Mouse (Mus musculus): ENCODE measurements around the gene Gfpt1. TPM values are rescaled to one million over a fixed set of nuclear protein-coding genes. Genes with fewer than 3 reads are reported as not detected.
"Not testable (repeated sequence)": the region's sequence is repeated elsewhere in the genome, so short reads cannot be mapped to it uniquely, and the experiment has no call there.

Gene Gfpt1
- polyA plus RNA-seq, 1 experiment, result 11.5 TPM

- no peak overlapping the region for H3K4me3 ChIP-seq (replicated peaks; ENCODE audit: control insufficient read depth, low read depth, low read length)
- 57% methylated on average over 4 of the region's 4 CpGs for WGBS
- TF ChIP-seq POLR2A (IDR thresholded peaks at IDR 0.05; ENCODE audit: borderline replicate concordance, control insufficient read depth, low read depth, low read length) (no peak), CTCF (IDR thresholded peaks at IDR 0.05; ENCODE audit: control insufficient read depth, insufficient read depth, low read length) (no peak)
- no peak overlapping the region for H3K27ac ChIP-seq (ENCODE audit: control insufficient read depth, insufficient read depth, low read depth, low read length, poor library complexity)
- no peaks in the 10 kb centered on the region; the same call in 1 of the 2 replicates for H3K4me1 ChIP-seq (ENCODE audit: control insufficient read depth, insufficient read depth, low read length)
Measured at GRCm38 (mm10) chr6:87072759-87073158, 30.1 kb downstream of the Gfpt1 start.

GRCm38 (mm10) chr6:87075092-87075685 lies 32.5 kb downstream of the Gfpt1 start:
- Histone ChIP-seq H3K4me1 (ENCODE audit: control insufficient read depth, insufficient read depth, low read length) (no peaks in the 10 kb centered on the region; the same call in 1 of the 2 replicates), H3K27ac (ENCODE audit: control insufficient read depth, insufficient read depth, low read depth, low read length, poor library complexity) (peak overlapping the region; percentile 36), H3K4me3 (replicated peaks; ENCODE audit: control insufficient read depth, low read depth, low read length) (no peak overlapping the region)
- TF ChIP-seq POLR2A (IDR thresholded peaks at IDR 0.05; ENCODE audit: borderline replicate concordance, control insufficient read depth, low read depth, low read length) (no peak), CTCF (IDR thresholded peaks at IDR 0.05; ENCODE audit: control insufficient read depth, insufficient read depth, low read length) (no peak)
- WGBS, result 22% methylated on average over 3 of the region's 3 CpGs

- Histone ChIP-seq H3K4me1 (ENCODE audit: control insufficient read depth, insufficient read depth, low read length) (no peaks in the 10 kb centered on the region; the same call in 1 of the 2 replicates), H3K27ac (ENCODE audit: control insufficient read depth, insufficient read depth, low read depth, low read length, poor library complexity) (no peak overlapping the region), H3K4me3 (replicated peaks; ENCODE audit: control insufficient read depth, low read depth, low read length) (no peak overlapping the region)
- WGBS, result 79% methylated on average over 4 of the region's 4 CpGs
- no peak for TF ChIP-seq CTCF (IDR thresholded peaks at IDR 0.05; ENCODE audit: control insufficient read depth, insufficient read depth, low read length)
- no peak for TF ChIP-seq POLR2A (IDR thresholded peaks at IDR 0.05; ENCODE audit: borderline replicate concordance, control insufficient read depth, low read depth, low read length)
Measured at GRCm38 (mm10) chr6:87079457-87079856, 36.8 kb downstream of the Gfpt1 start.

- TF ChIP-seq CTCF (IDR thresholded peaks at IDR 0.05; ENCODE audit: control insufficient read depth, insufficient read depth, low read length) (no peak), POLR2A (IDR thresholded peaks at IDR 0.05; ENCODE audit: borderline replicate concordance, control insufficient read depth, low read depth, low read length) (no peak)
- Histone ChIP-seq H3K27ac (ENCODE audit: control insufficient read depth, insufficient read depth, low read depth, low read length, poor library complexity) (no peak overlapping the region), H3K4me3 (replicated peaks; ENCODE audit: control insufficient read depth, low read depth, low read length) (no peak overlapping the region), H3K4me1 (ENCODE audit: control insufficient read depth, insufficient read depth, low read length) (no peaks in the 10 kb centered on the region)
- WGBS, result 20% methylated on average over 6 of the region's 6 CpGs
Measured at GRCm38 (mm10) chr6:87085026-87085425, 42.4 kb downstream of the Gfpt1 start.

DNA sequence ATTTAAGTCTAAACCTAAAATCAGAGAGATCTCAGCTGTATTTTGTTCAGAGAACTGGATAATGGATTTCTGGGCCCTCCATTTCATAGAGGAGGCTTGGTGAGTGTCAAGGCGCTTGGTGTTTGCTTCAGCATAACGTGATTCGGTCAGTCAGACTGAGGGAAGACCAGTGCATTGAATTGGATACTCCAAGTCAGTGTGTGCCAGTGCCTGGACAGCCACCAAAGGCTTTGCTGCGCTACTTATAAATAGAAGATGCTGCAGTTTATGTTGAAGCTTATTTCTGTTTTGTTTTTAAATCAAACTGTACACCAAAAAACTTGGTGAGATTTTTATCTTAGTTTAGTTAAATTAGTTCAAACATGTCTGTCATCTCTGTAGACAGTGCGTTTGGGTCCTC lies 45.7 kb downstream of the Gfpt1 start:
- TF ChIP-seq POLR2A (IDR thresholded peaks at IDR 0.05; ENCODE audit: borderline replicate concordance, control insufficient read depth, low read depth, low read length), result no peak
- no peak for TF ChIP-seq CTCF (IDR thresholded peaks at IDR 0.05; ENCODE audit: control insufficient read depth, insufficient read depth, low read length)
- H3K4me3 ChIP-seq (replicated peaks; ENCODE audit: control insufficient read depth, low read depth, low read length), result no peak overlapping the region
- H3K4me1 ChIP-seq (ENCODE audit: control insufficient read depth, insufficient read depth, low read length), result no peaks in the 10 kb centered on the region; the same call in 1 of the 2 replicates
- no peak overlapping the region for H3K27ac ChIP-seq (ENCODE audit: control insufficient read depth, insufficient read depth, low read depth, low read length, poor library complexity)
- WGBS, result 86% methylated on average over 5 of the region's 5 CpGs

- no peak overlapping the region for H3K4me3 ChIP-seq (replicated peaks; ENCODE audit: control insufficient read depth, low read depth, low read length)
- H3K4me1 ChIP-seq (ENCODE audit: control insufficient read depth, insufficient read depth, low read length), result no peaks in the 10 kb centered on the region; the same call in none of the 2 replicates
- 84% methylated on average over 3 of the region's 3 CpGs for WGBS
- no peak overlapping the region for H3K27ac ChIP-seq (ENCODE audit: control insufficient read depth, insufficient read depth, low read depth, low read length, poor library complexity)
- TF ChIP-seq CTCF (IDR thresholded peaks at IDR 0.05; ENCODE audit: control insufficient read depth, insufficient read depth, low read length) (no peak), POLR2A (IDR thresholded peaks at IDR 0.05; ENCODE audit: borderline replicate concordance, control insufficient read depth, low read depth, low read length) (no peak)
Measured at GRCm38 (mm10) chr6:87090877-87091276, 48.2 kb downstream of the Gfpt1 start.

DNA sequence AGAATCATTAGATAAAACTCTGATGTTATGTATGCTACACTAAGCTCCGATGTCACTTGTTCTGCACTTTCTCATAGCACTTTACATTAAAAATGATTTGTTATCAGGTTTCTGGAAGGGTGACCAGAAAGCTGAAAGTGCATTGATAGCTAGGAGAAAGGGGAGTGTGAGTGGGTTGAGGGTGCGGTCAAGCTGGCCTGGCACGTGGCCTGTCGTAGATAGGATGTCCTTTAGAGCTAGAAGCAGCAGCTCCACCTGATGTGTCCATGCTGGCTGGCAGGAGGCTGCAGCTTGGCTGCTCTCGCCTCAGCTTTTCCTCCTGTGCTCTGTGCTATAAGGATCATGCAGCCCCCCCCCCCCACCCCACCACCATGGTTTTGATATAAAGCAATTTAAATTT lies 49.8 kb downstream of the Gfpt1 start:
- no peak overlapping the region for H3K27ac ChIP-seq (ENCODE audit: control insufficient read depth, insufficient read depth, low read depth, low read length, poor library complexity)
- no peak overlapping the region for H3K4me3 ChIP-seq (replicated peaks; ENCODE audit: control insufficient read depth, low read depth, low read length)
- TF ChIP-seq CTCF (IDR thresholded peaks at IDR 0.05; ENCODE audit: control insufficient read depth, insufficient read depth, low read length) (no peak), POLR2A (IDR thresholded peaks at IDR 0.05; ENCODE audit: borderline replicate concordance, control insufficient read depth, low read depth, low read length) (no peak)
- WGBS, result 70% methylated on average over 5 of the region's 5 CpGs
- H3K4me1 ChIP-seq (ENCODE audit: control insufficient read depth, insufficient read depth, low read length), result no peaks in the 10 kb centered on the region; the same call in none of the 2 replicates

DNA sequence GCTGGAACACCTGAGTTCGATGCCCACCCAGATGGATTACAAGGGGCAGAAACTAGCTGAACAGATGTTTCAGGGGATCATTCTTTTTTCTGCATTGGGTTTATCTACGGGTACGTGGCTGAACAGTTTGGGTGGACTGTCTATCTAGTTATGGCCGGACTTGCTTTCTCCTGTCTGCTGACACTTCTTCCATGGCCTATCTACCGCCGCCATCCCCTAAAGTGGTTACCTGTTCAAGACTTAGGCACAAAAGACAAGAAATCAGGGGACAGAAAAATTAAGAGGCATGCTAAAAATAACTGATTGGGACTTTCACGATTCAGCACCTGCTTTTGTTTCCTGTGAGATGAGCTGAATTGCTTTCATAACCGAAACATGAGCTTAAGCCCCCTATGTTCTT lies 51.0 kb downstream of the Gfpt1 start:
- not testable (repeated sequence) for H3K4me1 ChIP-seq (ENCODE audit: control insufficient read depth, insufficient read depth, low read length); H3K4me3 ChIP-seq (replicated peaks; ENCODE audit: control insufficient read depth, low read depth, low read length); H3K27ac ChIP-seq (ENCODE audit: control insufficient read depth, insufficient read depth, low read depth, low read length, poor library complexity)
- WGBS, result 78% methylated on average over 8 of the region's 8 CpGs

DNA sequence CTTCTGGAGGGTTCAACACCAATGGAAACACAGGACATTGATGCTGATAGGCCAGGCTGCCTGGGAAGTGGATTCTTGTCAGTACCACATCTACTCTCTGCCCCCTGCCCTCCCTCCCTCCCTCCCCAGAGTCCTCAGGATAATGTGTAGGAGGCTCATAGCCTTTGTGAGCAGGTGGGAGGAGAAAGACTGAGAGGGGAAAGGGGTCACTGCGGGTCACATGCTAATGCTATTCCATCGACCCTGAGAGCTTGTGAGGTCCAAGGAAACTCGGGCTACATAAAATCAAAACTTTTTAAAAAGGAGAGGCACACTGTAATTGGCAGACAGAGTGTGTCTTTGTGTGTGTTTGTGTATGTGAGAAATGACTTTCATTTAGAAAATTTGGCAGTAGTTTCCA lies 56.6 kb downstream of the Gfpt1 start:
- Histone ChIP-seq H3K4me3 (replicated peaks; ENCODE audit: control insufficient read depth, low read depth, low read length) (no peak overlapping the region), H3K27ac (ENCODE audit: control insufficient read depth, insufficient read depth, low read depth, low read length, poor library complexity) (no peak overlapping the region), H3K4me1 (ENCODE audit: control insufficient read depth, insufficient read depth, low read length) (no peaks in the 10 kb centered on the region)
- WGBS, result 62% methylated on average over 3 of the region's 3 CpGs
- no peak for TF ChIP-seq CTCF (IDR thresholded peaks at IDR 0.05; ENCODE audit: control insufficient read depth, insufficient read depth, low read length)
- TF ChIP-seq POLR2A (IDR thresholded peaks at IDR 0.05; ENCODE audit: borderline replicate concordance, control insufficient read depth, low read depth, low read length), result no peak

All from bone marrow, adult 2 months (tissue).